Mouse (Mus musculus) neural tube, embryonic 14.5 days (tissue): ENCODE results near the gene Fnip2. TPM values are rescaled to one million over a fixed set of nuclear protein-coding genes. Genes with fewer than 3 reads are reported as not detected.
"Not testable (repeated sequence)": the region's sequence is repeated elsewhere in the genome, so short reads cannot be mapped to it uniquely, and the experiment has no call there.

ENCODE experiments used
- ATAC-seq: fragments of 200-750 bp; cut with Nextera tagmentation; 2 replicates; pipeline ENCODE4 v1.8.0; 2017; ENCODE audit warnings: low read depth, mild to moderate bottlenecking, moderate TSS enrichment, moderate library complexity
- H3K27ac ChIP-seq: fragments of 300-500 bp; sonication (generic); 2 replicates; pipeline ENCODE4 v1.5.1; 2014; ENCODE audit warnings: low read depth, mild to moderate bottlenecking, control low read depth, low read length, moderate library complexity, mixed read lengths
- H3K27me3 ChIP-seq: fragments of 300-500 bp; sonication (generic); 2 replicates; pipeline ENCODE4 v1.6.1; 2014; ENCODE audit warnings: low read length; ENCODE audit not compliant: control insufficient read depth, insufficient read depth
- H3K36me3 ChIP-seq: fragments of 300-500 bp; sonication (generic); 2 replicates; pipeline ENCODE4 v1.6.1; 2014; ENCODE audit warnings: low read length, mixed read lengths; ENCODE audit not compliant: control insufficient read depth, insufficient read depth
- H3K4me1 ChIP-seq: fragments of 300-500 bp; sonication (generic); 2 replicates; pipeline ENCODE4 v1.6.1; 2014; ENCODE audit warnings: low read length; ENCODE audit not compliant: control insufficient read depth, insufficient read depth
- H3K4me2 ChIP-seq: fragments of 300-500 bp; sonication (generic); 2 replicates; pipeline ENCODE4 v1.6.1; 2014; ENCODE audit warnings: mild to moderate bottlenecking, low read depth, low read length, control low read depth
- H3K4me3 ChIP-seq: fragments of 300-500 bp; sonication (generic); 2 replicates; pipeline ENCODE4 v1.5.1; 2014; ENCODE audit warnings: low read depth, low read length, control low read depth, mixed read lengths
- H3K9ac ChIP-seq: fragments of 300-500 bp; sonication (generic); replicated peaks from 2 replicates; pipeline ENCODE4 v1.6.1; 2014; ENCODE audit warnings: low read depth, mild to moderate bottlenecking, control low read depth, low read length, mixed read lengths
- H3K9me3 ChIP-seq: fragments of 300-500 bp; sonication (generic); 2 replicates; pipeline ENCODE4 v1.6.1; 2016; ENCODE audit warnings: low read length; ENCODE audit not compliant: control insufficient read depth
- WGBS: fragments of 180-500 bp; shearing (Covaris S2); extraction: QIAGEN DNeasy Blood & Tissue Kit; methylation state at CpG from one replicate; pipeline ENCODE4 v1.1.7; 2014; 5-methylcytosine and 5-hydroxymethylcytosine counted together
- polyA plus RNA-seq: library from polyadenylated mRNA; unstranded; fragments of >200 nt; fragmentation: Nextera tagmentation; extraction: Ambion mirVana; gene quantifications from 2 replicates; pipeline ENCODE4 v1.2.1, GENCODE M21; 2014

The Fnip2 gene
- polyA plus RNA-seq, 1 experiment from 2014 or later: 10.8 TPM

- H3K4me2 ChIP-seq: no peak overlapping the region
- no peaks in the 10 kb centered on the region for H3K36me3 ChIP-seq
- no peak for ATAC-seq
- WGBS: 77% methylated on average over 6 of the region's 6 CpGs
- no peak overlapping the region for H3K4me3 ChIP-seq
- no peak overlapping the region for H3K9ac ChIP-seq
- H3K4me1 ChIP-seq: no peaks in the 10 kb centered on the region
- H3K9me3 ChIP-seq: no peaks in the 10 kb centered on the region
- H3K27me3 ChIP-seq: no peaks in the 10 kb centered on the region
- H3K27ac ChIP-seq: no peak overlapping the region
Observed at GRCm38 (mm10) chr3:79578164-79578563, 10.6 kb upstream of the Fnip2 start.

GRCm38 (mm10) chr3:79577606-79578005, 10.0 kb upstream of the Fnip2 start:
- no peaks in the 10 kb centered on the region for H3K27me3 ChIP-seq
- H3K27ac ChIP-seq: no peak overlapping the region
- H3K36me3 ChIP-seq: no peaks in the 10 kb centered on the region
- ATAC-seq: no peak
- H3K4me1 ChIP-seq: no peaks in the 10 kb centered on the region
- no peaks in the 10 kb centered on the region for H3K9me3 ChIP-seq
- no peak overlapping the region for H3K4me2 ChIP-seq
- H3K9ac ChIP-seq: no peak overlapping the region
- no peak overlapping the region for H3K4me3 ChIP-seq
- 93% methylated on average over 6 of the region's 6 CpGs for WGBS

GRCm38 (mm10) chr3:79576865-79577264, 9.3 kb upstream of the Fnip2 start:
- ATAC-seq: peak; percentile 32; the same call in 1 of the 2 replicates
- Histone ChIP-seq H3K4me1 (no peaks in the 10 kb centered on the region), H3K9me3 (no peaks in the 10 kb centered on the region), H3K36me3 (no peaks in the 10 kb centered on the region), H3K27ac (no peak overlapping the region; the same call in 1 of the 2 replicates), H3K9ac (no peak overlapping the region), H3K4me3 (no peak overlapping the region), H3K4me2 (no peak overlapping the region), H3K27me3 (no peaks in the 10 kb centered on the region)
- WGBS: 38% methylated on average over 5 of the region's 5 CpGs

GRCm38 (mm10) chr3:79576468-79576816, 8.8 kb upstream of the Fnip2 start:
- Histone ChIP-seq H3K9me3 (no peaks in the 10 kb centered on the region), H3K4me3 (no peak overlapping the region), H3K9ac (no peak overlapping the region), H3K4me1 (no peaks in the 10 kb centered on the region), H3K27me3 (no peaks in the 10 kb centered on the region), H3K4me2 (no peak overlapping the region), H3K36me3 (no peaks in the 10 kb centered on the region), H3K27ac (no peak overlapping the region; the same call in 1 of the 2 replicates)
- no peak for ATAC-seq
- 19% methylated on average over 3 of the region's 3 CpGs for WGBS

GRCm38 (mm10) chr3:79575576-79576467, 8.2 kb upstream of the Fnip2 start:
- H3K4me2 ChIP-seq: no peak overlapping the region
- whole genome bisulfite sequencing: 24% methylated on average over 10 of the region's 10 CpGs
- H3K9ac ChIP-seq: no peak overlapping the region
- no peaks in the 10 kb centered on the region for H3K9me3 ChIP-seq
- H3K27me3 ChIP-seq: no peaks in the 10 kb centered on the region
- ATAC-seq: peak; percentile 57
- H3K4me1 ChIP-seq: no peaks in the 10 kb centered on the region
- H3K36me3 ChIP-seq: no peaks in the 10 kb centered on the region
- H3K4me3 ChIP-seq: no peak overlapping the region
- H3K27ac ChIP-seq: no peak overlapping the region

GRCm38 (mm10) chr3:79574336-79574735, 6.7 kb upstream of the Fnip2 start:
- H3K9me3 ChIP-seq: no peaks in the 10 kb centered on the region
- no peaks in the 10 kb centered on the region for H3K4me1 ChIP-seq
- H3K4me3 ChIP-seq: no peak overlapping the region
- no peak for ATAC-seq
- WGBS: 79% methylated on average over 3 of the region's 3 CpGs
- no peak overlapping the region for H3K27ac ChIP-seq
- no peaks in the 10 kb centered on the region for H3K27me3 ChIP-seq
- no peak overlapping the region for H3K4me2 ChIP-seq
- H3K36me3 ChIP-seq: no peaks in the 10 kb centered on the region
- no peak overlapping the region for H3K9ac ChIP-seq

- ATAC-seq, H3K27me3 ChIP-seq, H3K36me3 ChIP-seq, H3K9ac ChIP-seq, H3K9me3 ChIP-seq, H3K4me3 ChIP-seq, H3K27ac ChIP-seq, H3K4me1 ChIP-seq, H3K4me2 ChIP-seq: not testable (repeated sequence)
- WGBS: 92% methylated on average over 5 of the region's 5 CpGs
Observed at GRCm38 (mm10) chr3:79573376-79573775, 5.8 kb upstream of the Fnip2 start.

GRCm38 (mm10) chr3:79572399-79572798, 4.8 kb upstream of the Fnip2 start:
- 58% methylated on average over 3 of the region's 3 CpGs for WGBS
- Histone ChIP-seq H3K4me2 (no peak overlapping the region), H3K4me1 (no peaks in the 10 kb centered on the region), H3K27ac (no peak overlapping the region), H3K36me3 (no peaks in the 10 kb centered on the region), H3K27me3 (no peaks in the 10 kb centered on the region), H3K9ac (no peak overlapping the region), H3K9me3 (no peaks in the 10 kb centered on the region), H3K4me3 (no peak overlapping the region)
- no peak for ATAC-seq

- WGBS: 88% methylated on average over 3 of the region's 3 CpGs
- H3K27ac ChIP-seq: no peak overlapping the region
- H3K4me2 ChIP-seq: no peak overlapping the region
- no peaks in the 10 kb centered on the region for H3K27me3 ChIP-seq
- no peaks in the 10 kb centered on the region for H3K9me3 ChIP-seq
- ATAC-seq: no peak
- H3K4me1 ChIP-seq: peaks cover 11% of the 10 kb centered on the region; the same call in 1 of the 2 replicates
- no peak overlapping the region for H3K9ac ChIP-seq
- H3K4me3 ChIP-seq: no peak overlapping the region
- no peaks in the 10 kb centered on the region for H3K36me3 ChIP-seq
Observed at GRCm38 (mm10) chr3:79569351-79569681, 1.7 kb upstream of the Fnip2 start.
